Mouse (Mus musculus) adrenal gland, adult 18-20 months (tissue): ENCODE measurements around the gene Frem1. TPM values are rescaled to one million over a fixed set of nuclear protein-coding genes. Genes with fewer than 3 reads are reported as not detected.

Experiments used
- DNase-seq, 2 experiments: peaks; one replicate each; pipeline ENCODE4 v3.0.0; 2021 to 2022; ENCODE audit warnings: low spot score in 2 of 2
- long read RNA-seq, 2 experiments: library from polyadenylated mRNA; stranded (forward); transcript quantifications; one replicate each; pipeline ENCODE4 v2.0.0; 2021
- total RNA-seq, 2 experiments: library from RNA; stranded (reverse); gene quantifications; 1 replicate in 1 of 2; 2 replicates in 1 of 2; pipeline ENCODE4 v1.2.3; 2021

Gene Frem1
- total RNA-seq = under 1 TPM; 0.54 to 0.56 TPM
- long read RNA-seq, experiment 1 = 0 reads
- long read RNA-seq, experiment 2 = 0 reads

DNA sequence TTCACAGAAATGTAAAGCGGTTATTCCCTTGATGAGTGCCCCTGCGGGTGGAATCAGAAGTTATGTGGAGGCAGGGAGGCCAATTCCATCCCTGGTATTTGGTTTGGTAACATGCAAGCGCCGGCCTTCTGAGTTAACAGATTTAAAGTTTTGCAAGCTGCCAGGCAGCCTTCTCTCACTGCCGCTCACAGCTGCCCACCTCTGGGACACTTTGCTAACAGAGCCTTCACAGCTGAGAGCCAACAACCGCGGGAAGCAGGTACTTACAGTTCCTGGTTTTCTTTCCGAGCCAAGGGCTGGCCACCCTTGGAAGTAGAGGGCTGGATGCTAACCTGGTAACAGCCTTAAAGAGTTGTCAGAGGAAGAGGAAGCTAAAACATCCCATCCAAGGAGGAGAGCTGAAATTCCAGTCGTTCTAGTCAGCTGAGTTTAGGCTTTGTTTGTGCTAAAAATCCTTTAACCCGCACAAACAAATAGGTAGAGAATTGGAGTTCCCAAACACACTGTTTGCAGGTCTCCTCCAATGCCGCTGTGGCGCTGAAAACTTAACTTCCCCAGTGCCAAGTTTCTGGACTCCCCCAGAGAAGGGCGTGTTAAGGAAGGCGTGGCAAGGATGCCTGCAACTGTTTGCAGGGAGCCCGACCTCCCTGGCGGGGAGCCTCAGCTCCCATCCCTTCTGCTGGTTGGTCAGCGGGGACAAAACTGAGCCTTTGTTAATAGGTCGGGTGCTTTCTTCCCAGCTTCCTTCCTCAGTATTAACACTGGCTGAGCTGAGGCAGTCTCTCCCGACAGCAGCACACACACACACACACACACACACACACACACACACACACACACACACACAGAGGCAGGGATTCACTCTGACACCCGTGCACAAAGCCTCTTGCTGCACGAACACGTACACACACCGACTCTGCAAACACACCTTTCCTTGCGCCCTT, at the start of gene Frem1:
Gene Frem1 (minus strand): TSS at position 706 of the 944 bp plus-strand sequence.
- no peak for DNase-seq

DNA sequence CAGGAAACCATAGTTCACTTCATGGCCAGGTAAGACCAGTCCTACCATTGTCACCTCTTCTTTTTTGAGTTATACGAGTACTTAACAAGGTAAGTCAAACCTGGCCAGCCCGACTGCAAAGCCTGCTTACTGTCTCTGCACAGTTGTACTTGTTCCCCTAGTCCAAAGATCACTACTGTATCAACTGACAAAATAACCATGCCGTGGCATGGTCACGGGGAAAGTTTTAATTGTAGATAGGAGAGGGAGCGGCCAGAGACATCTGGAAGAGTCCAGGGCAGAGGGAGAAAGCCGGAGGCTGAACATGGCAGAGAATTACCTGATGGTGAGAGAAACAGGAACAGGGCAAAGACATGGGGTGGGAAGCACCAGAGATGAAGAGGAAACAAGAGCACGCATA, 46.9 kb upstream of the Frem1 start:
- no peak for DNase-seq

GRCm38 (mm10) chr4:83093941-83094340, 41.8 kb upstream of the Frem1 start:
- DNase-seq = no peak

- DNase-seq = no peak
Observed at GRCm38 (mm10) chr4:83090691-83091448, 38.7 kb upstream of the Frem1 start.

DNA sequence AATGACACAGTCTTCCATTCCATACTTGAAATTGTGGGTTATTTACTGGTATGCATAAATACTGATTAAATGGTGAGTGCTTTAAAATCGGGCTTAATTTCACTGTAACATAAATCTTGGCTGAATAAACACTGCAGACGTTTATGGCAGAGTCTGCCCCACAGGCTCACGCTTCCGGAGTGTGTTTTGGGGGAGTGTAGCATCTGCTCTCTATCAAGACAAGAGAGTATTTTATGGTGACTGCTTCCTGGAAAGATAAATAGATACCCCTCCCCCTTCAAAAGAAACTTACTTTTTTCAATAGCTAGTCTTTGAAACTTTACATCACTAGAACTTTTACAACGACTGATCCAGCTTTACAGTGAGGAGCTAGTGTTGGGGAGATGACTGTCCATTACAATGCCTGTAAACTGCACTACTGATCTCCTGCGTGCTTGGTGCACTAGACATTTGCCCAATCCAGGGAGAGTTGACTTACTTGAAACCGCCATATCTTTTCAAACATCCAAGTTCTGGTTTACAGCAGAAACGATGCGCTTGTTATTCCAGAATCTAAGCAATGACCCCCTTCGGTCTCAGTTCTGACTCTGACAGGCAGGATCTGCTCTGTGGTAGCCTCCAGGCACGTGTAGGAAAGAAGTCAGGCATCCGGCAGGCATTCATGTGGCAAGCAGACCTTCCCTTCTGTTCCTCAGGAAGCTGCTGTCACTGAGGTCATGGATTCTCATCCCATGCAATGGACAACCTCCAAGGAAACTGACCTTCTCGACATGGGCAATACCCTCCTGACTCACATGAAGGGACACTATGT, 28.4 kb upstream of the Frem1 start:
- DNase-seq = no peak

DNA sequence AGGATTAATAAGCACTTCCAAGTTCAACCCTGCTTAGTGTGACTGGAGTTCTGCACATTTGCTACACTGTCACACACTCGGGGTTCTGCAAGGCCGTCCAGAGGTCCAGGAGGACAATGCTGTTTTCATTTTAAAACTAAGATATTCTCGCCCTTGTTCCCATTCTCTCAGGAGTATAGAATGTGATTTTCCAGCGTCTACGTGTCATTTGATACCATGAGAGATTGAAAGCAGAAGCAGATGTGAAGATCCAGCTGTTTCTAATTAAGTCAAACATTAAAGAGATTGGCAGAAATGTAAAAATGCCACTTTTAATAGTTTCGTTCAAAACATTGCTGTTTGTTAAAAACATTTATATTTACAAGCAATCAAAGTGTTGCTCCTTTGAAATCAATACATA, 12.1 kb upstream of the Frem1 start:
- DNase-seq = no peak

GRCm38 (mm10) chr4:83061564-83061963, 9.4 kb upstream of the Frem1 start:
- DNase-seq = no peak

DNA sequence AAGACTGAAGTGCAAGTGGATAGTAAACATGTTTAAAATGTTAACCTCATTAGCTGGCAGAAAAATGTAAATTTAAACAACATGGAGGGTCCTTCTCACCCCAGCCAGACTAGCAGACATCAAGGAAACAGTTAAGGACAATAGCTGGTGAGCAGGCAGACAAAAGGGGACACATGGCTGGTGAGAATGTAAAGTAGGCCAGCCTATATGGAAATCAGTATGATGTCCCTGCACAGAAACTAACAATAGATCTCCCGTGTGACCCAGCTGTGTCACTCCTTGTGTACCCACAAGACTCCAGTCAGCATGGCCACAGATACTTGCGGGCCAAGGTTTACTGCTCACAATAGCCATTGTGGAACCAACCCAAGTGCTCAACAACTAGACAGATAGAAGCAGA, 6.5 kb upstream of the Frem1 start:
- DNase-seq = no peak

DNA sequence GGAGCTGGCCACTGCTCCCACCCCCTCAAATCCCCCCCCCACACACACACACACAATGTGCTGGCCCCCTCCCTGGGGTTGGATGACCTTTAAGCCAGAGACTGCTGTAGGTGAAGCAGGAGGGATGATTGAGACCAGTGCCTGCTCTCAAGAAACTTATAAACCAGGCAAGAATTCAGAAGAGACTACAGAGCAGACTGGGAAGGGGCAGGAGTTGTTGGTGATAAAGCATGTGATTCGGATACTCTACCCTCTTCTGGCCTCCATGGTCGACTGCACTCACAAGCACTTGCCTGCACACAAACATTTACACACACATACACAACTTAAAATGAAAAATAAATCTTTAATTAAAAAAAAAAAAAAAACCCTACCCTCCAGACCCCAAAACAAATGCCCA, 6.0 kb upstream of the Frem1 start:
- no peak for DNase-seq

DNA sequence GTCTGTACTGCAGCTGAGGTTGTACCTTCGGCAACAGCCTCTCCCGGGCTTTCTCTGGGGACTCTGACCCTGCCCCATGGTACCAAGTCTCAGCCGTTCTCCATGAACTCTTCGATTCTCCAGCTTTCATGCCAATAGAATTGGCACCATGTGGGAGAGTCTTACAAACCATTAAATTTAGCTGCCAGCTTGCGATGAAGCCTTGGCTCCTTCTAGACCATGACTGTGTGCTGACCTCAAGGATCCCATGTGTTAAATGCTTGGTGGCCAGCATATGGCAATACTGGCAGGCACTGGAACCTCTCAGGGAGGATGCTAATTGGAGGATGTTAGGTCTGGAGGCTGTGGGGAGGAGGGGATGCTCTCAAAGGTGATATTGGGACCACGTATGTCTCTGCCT, 4.4 kb upstream of the Frem1 start:
- no peak for DNase-seq

- no peak for DNase-seq
Observed at GRCm38 (mm10) chr4:83055444-83055843, 3.3 kb upstream of the Frem1 start.

GRCm38 (mm10) chr4:83053206-83053605, 1.1 kb upstream of the Frem1 start:
- DNase-seq = no peak

DNA sequence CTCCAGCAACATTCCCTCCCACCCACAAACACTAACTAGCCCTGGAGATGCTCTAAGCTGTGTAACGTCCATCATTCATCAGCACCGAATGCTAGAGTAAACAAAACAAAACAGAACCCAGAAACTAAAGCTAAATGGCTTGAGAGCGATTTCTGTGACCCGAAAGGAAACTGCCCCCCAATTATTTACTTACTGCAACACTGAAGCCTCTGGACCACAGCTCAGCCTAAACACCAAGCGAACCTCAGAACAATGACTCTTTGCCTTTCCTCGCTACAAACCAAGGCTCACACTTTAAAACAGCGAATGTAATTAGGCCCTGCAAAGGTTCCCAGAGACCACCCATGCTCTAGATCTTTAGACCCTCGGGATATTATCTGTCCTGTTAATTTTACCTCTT, 963 bp downstream of the Frem1 start:
- no peak for DNase-seq

GRCm38 (mm10) chr4:83050151-83050796, 1.9 kb downstream of the Frem1 start:
- DNase-seq = no peak

DNA sequence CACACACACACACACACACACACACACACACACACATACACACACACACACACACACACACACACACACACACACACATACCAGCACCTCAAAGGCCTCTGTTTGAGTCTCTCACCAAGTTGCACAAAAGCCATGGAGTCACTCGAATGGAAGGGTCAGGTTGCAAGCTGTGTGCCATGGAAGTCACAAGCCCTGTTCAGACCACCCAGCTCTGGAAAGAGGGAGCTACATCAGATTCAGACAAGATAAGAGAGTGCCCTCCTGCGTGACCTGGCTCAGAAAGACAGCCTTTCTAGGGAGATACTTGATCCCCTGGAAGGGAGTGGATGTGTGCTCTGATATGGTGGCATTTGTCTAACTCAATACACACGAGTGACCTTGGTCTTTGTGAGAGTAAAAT, 2.9 kb downstream of the Frem1 start:
- DNase-seq = no peak

GRCm38 (mm10) chr4:83048561-83048960, 3.6 kb downstream of the Frem1 start:
- no peak for DNase-seq

DNA sequence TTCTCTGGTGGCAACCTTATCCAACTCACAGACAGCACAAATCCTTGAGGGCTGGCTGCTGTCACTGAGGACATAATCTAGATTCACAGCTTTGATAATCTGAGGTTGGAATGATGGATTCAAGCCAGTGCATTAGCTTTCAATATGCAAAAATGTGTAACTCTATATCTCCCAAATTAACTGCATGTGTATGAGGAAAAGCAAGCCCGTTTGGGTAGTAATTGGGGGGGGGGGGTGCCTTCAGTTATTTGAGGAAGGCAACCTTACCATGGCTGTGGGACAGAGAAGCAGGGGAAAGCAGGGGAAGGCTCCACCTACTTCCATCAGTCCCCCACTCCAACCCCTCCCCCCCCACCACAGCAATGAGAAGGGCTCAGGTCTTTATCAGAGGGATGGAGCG, 5.3 kb downstream of the Frem1 start:
- no peak for DNase-seq

- DNase-seq = no peak
Observed at GRCm38 (mm10) chr4:83046069-83046468, 6.1 kb downstream of the Frem1 start.

- no peak for DNase-seq
Observed at GRCm38 (mm10) chr4:83045266-83045665, 6.9 kb downstream of the Frem1 start.

DNA sequence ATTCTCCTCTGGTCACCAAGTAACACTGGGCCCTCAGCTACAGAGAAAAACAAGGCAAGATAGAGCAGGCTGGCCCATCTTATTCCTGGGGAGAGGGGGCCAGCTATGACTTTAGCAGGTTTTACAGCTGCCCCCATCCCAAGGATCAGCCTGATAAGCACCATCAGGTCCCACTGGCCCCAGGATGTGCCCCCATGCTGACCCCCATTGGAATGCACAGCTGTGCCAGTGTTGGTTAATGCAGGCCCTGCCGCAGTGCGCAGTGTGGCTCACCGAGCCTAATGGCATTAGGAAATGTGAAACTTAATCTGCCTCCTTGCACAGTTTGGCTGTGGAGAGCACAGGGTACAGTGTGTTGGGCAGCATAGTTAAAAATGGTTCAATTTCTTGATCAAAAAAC, 11.4 kb downstream of the Frem1 start:
- DNase-seq = no peak

- no peak for DNase-seq
Observed at GRCm38 (mm10) chr4:83032780-83033179, 19.4 kb downstream of the Frem1 start.
